Mouse (Mus musculus) bone marrow macrophage, adult 2 months (primary cell): ENCODE measurements around the gene Tat.

ENCODE experiments used
- CTCF ChIP-seq: IDR thresholded peaks from 2 replicates; pipeline ENCODE4 v1.5.1; 2012; ENCODE audit warnings: low read depth, mild to moderate bottlenecking, low read length, moderate library complexity
- POLR2A ChIP-seq: IDR thresholded peaks from 2 replicates; pipeline ENCODE4 v1.6.1; 2012; ENCODE audit warnings: mild to moderate bottlenecking, low read depth, low read length, borderline replicate concordance

GRCm38 (mm10) chr8:109941606-109942360 lies 48.5 kb upstream of the Tat start:
- no peak for TF ChIP-seq CTCF
- TF ChIP-seq POLR2A: no peak
